Mouse (Mus musculus) cerebellum, adult (tissue): ENCODE measurements around the gene Zyg11b.

Experiments used
- ATAC-seq: cut with Nextera tagmentation; 2 replicates; pipeline ENCODE4 v1.9.2; 2017; ENCODE audit warnings: mild to moderate bottlenecking, moderate library complexity, mixed read lengths; ENCODE audit not compliant: insufficient number of reproducible peaks, low FRiP score, low TSS enrichment

The Zyg11b gene

GRCm38 (mm10) chr4:108300670-108301373 lies at the start of gene Zyg11b:
Gene Zyg11b, minus strand, starts transcription at chr4:108301096.
- ATAC-seq, result peak; percentile 85

- no peak for ATAC-seq
Observed at GRCm38 (mm10) chr4:108349836-108350547, 49.1 kb upstream of the Zyg11b start.

- ATAC-seq, result no peak
Observed at GRCm38 (mm10) chr4:108349064-108349463, 48.2 kb upstream of the Zyg11b start.

- ATAC-seq, result no peak
Observed at GRCm38 (mm10) chr4:108348256-108348875, 47.5 kb upstream of the Zyg11b start.

GRCm38 (mm10) chr4:108347111-108347510 lies 46.2 kb upstream of the Zyg11b start:
- no peak for ATAC-seq

- no peak for ATAC-seq
Observed at GRCm38 (mm10) chr4:108345826-108346225, 44.9 kb upstream of the Zyg11b start.

- no peak for ATAC-seq
Observed at GRCm38 (mm10) chr4:108344631-108345083, 43.8 kb upstream of the Zyg11b start.

- ATAC-seq, result peak; percentile 76
Observed at GRCm38 (mm10) chr4:108339277-108339690, 38.4 kb upstream of the Zyg11b start.

- ATAC-seq, result 0 out of 2 replicates have a peak, but pooled peaks have one; percentile 42
Observed at GRCm38 (mm10) chr4:108338811-108339210, 37.9 kb upstream of the Zyg11b start.

- no peak; the same call in 1 of the 2 replicates for ATAC-seq
Observed at GRCm38 (mm10) chr4:108338321-108338733, 37.4 kb upstream of the Zyg11b start.

GRCm38 (mm10) chr4:108337817-108338216 lies 36.9 kb upstream of the Zyg11b start:
- ATAC-seq, result no peak

- ATAC-seq, result no peak
Observed at GRCm38 (mm10) chr4:108336765-108337164, 35.9 kb upstream of the Zyg11b start.

GRCm38 (mm10) chr4:108335413-108335812 lies 34.5 kb upstream of the Zyg11b start:
- no peak for ATAC-seq

GRCm38 (mm10) chr4:108332041-108332440 lies 31.1 kb upstream of the Zyg11b start:
- ATAC-seq, result no peak

- no peak for ATAC-seq
Observed at GRCm38 (mm10) chr4:108329840-108330239, 28.9 kb upstream of the Zyg11b start.

GRCm38 (mm10) chr4:108327730-108328484 lies 27.0 kb upstream of the Zyg11b start, which contains the start of gene Coa7:
Gene Coa7, plus strand, starts transcription at chr4:108328140.
- peak; percentile 86 for ATAC-seq

- ATAC-seq, result peak; percentile 75
Observed at GRCm38 (mm10) chr4:108327071-108327579, 26.2 kb upstream of the Zyg11b start.

GRCm38 (mm10) chr4:108323588-108323987 lies 22.7 kb upstream of the Zyg11b start:
- ATAC-seq, result no peak

- no peak for ATAC-seq
Observed at GRCm38 (mm10) chr4:108320627-108321380, 19.9 kb upstream of the Zyg11b start.
